Mouse (Mus musculus) cerebellum, adult 11-12 months (tissue): ENCODE results near the gene Bckdk.
"Not testable (repeated sequence)": the region's sequence is repeated elsewhere in the genome, so short reads cannot be mapped to it uniquely, and the experiment has no call there.

Source experiments
- DNase-seq: peaks from one replicate; pipeline ENCODE4 v3.0.0; 2022

The Bckdk gene

GRCm38 (mm10) chr7:127931351-127932135, 27.7 kb downstream of the Bckdk start:
- DNase-seq: no peak

GRCm38 (mm10) chr7:127932273-127933031, 28.6 kb downstream of the Bckdk start:
- DNase-seq: no peak

GRCm38 (mm10) chr7:127934075-127934474, 30.2 kb downstream of the Bckdk start:
- DNase-seq: no peak

DNA sequence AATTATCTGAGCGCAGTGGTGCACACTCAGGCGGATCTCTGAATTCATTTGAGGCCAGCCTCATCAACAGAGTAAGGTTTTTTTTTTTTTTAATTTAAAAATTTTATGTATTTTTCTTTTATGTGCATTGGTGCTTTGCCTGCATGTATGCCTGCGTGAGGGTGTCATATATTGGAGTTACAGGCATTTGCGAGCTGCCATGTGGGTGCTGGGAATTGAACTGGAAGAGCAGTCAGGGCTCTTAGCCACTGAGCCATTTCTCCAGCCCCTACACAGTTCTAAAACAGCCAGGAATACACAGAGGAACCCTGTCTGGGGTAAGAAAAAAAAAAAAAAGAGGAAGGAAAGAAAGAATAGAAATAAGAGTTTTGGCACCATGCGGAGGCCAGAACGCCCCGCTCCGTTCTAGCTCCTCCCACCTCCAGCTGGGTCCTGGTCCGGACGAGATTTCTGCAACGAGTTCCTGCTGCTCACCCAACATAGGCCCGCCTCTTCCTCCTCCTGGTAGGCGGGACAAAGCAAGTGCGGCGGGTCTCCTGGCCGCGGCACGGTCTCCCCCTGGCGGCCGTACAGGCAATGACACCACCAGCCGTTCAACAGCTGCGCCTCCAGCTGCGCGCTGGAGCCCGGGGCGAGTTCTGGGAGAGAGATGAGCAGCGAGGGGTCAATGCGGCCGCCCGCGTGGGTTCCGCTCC, 31.3 kb downstream of the Bckdk start:
- peak; percentile 95 for DNase-seq

DNA sequence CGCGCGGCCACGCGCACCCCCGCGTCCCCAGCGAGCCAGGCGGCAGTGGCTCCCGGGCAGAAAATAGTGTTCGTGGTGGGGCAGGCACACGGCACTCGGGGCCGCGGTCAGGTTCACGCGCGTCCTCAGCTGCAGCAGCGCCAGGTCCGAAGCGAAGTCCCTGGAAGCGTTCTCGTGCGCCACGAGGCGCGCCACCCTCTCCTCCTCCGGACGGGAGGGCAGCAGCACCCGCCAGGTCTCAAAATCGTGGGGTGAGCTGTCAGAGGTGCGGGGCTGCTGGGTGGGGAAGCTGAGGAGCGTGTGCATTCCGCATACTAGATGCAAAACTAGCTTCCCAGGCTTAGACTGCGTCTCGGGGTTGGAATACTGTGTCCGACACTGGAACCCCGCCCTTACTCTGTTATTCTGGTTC, 31.9 kb downstream of the Bckdk start:
- DNase-seq: no peak

DNA sequence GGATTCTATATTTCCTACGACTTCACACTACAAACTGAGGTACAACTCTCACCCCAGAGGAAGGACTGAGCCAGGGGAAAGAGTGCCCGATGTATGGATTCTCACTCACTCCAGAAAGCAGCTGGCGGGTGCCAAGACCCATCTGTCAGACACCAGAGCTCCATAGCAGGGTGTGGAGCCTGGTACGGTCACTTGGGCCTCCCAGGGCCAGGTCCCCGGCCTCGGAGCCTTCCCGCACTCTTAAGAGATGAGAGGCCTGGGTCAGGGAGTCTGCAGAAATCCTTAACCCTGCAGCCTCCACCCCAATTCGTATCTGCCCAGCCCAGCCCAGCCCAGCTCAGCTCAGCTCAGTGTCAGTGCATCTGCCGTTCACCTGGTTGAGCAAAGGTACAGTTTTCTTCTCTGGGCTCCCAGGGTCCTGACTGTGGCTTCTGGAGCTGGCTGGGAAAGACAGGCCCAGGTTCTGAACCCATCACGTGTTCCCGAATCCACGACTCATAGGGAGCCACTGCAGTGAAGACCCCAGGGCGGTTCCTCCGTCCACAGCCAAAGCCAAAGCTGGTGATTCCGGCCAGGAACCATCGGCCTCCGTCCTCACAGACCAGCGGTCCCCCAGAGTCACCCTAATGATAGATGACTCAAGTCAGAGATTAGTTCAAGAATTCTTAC, 32.5 kb downstream of the Bckdk start:
- no peak for DNase-seq

- not testable (repeated sequence) for DNase-seq
Measured at GRCm38 (mm10) chr7:127942097-127942496, 38.2 kb downstream of the Bckdk start.

- no peak for DNase-seq
Measured at GRCm38 (mm10) chr7:127944614-127945013, 40.7 kb downstream of the Bckdk start.

GRCm38 (mm10) chr7:127946470-127947023, 42.7 kb downstream of the Bckdk start, which contains the start of gene Prss36:
Gene Prss36 (minus strand): TSS chr7:127946725.
- no peak for DNase-seq

- no peak for DNase-seq
Measured at GRCm38 (mm10) chr7:127952864-127953581, 49.1 kb downstream of the Bckdk start.

- DNase-seq: no peak
Measured at GRCm38 (mm10) chr7:127959364-127959763, 55.5 kb downstream of the Bckdk start.
